In the genomic region with DNA sequence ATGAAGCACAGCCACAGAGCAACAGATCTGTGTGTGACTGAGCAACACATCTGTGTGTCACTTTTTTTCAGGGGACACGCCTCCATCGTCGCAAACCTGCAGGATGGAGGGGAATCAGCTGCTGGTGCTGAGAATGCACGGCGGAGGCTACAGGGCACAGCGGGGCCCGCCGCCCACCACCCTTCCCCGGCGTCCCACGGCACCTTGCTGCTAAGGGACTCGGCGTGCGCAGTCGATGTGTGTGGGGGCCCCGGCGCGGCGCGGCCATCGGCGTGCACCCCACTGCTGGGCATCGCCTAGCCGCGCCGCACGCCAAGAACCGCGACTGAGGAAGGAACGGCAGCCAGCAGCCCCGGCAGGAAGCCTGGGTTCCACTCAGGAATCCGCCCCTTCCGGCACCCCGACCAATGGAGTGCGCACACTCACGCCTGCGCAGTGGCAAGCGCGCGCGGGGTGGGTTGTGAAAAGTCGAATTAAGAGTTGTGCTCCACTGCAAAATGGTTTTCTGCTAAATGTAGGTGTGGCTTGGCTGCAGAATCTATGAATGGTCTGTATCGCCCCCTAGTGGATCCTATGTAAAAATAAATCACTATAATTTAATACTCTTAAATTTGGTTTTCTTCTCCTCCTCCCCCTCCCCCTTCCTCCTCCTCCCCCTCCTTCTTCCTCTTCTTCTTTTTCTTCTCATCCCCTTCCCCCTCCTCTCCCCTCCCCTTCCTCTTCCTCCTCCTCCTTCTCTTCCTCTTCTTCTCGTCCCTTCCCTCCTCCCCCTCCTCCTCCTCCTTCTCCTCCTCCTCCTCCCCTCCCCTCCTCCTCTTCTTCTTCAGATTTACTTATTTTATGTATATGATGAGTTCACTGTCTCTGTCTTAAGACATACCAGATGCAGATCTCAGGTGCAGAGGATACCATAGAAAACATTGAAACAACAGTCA, we compare ENCODE assay signal across 8 mouse cellular contexts. TPM values are rescaled to one million over a fixed set of nuclear protein-coding genes. Genes with fewer than 3 reads are reported as not detected.
A peak's percentile ranks its signal among the peaks of the same experiment; 100 is the strongest.
DNase-seq lines count a peak whose midpoint lies in the region; ATAC-seq and TF ChIP-seq lines count a peak whose summit lies in the region.

Gene Asdurf, minus strand, starts transcription at position 293 of the 935 bp plus-strand sequence.
Gene Gm28551, minus strand, starts transcription at position 341 of the 935 bp plus-strand sequence.
Gene Asnsd1, minus strand, starts transcription at position 426 of the 935 bp plus-strand sequence.

- peak; percentile 100 for ATAC-seq in frontal cortex, adult (ENCODE audit: low TSS enrichment)
- peak; percentile 100 for ATAC-seq in lung, postnatal 0 days

- peaks cover 9% of the 10 kb centered on the region; the same call in 1 of the 2 replicates for H3K9me3 ChIP-seq in hindbrain, embryonic 10.5 days
- H3K9me3 ChIP-seq in lung, postnatal 0 days (ENCODE audit: low read length): no peaks in the 10 kb centered on the region

- peaks cover 25% of the 10 kb centered on the region for H3K36me3 ChIP-seq in hindbrain, embryonic 10.5 days
- peaks cover 1% of the 10 kb centered on the region; the same call in 1 of the 2 replicates for H3K36me3 ChIP-seq in lung, postnatal 0 days (ENCODE audit: insufficient read depth, low read length)

- TF ChIP-seq CTCF in lung, postnatal 0 days (IDR thresholded peaks at IDR 0.05): peak; percentile 70

- WGBS in hindbrain, embryonic 10.5 days: under 1% methylated on average over 44 of the region's 44 CpGs
- WGBS in lung, postnatal 0 days: under 1% methylated on average over 42 of the region's 44 CpGs

- peak; percentile 97 for DNase-seq in MN1 (ENCODE audit: low spot score)
- DNase-seq in cerebellum, adult 9-10 months: peak; percentile 97
- DNase-seq in hindbrain, embryonic 10.5 days (ENCODE audit: low spot score): peak; percentile 96
- peak; percentile 97 for DNase-seq in layer of hippocampus, adult 9-11 months
- peak; percentile 99 for DNase-seq in lung, postnatal 0 days (ENCODE audit: low spot score)
- DNase-seq in ovary, postnatal 14 days (ENCODE audit: low spot score): peak; percentile 95
- peak; percentile 98 for DNase-seq in thymus, postnatal 14 days

- peak within 1 kb of the TSS; percentile 65 for H3K4me2 ChIP-seq in lung, postnatal 0 days (replicated peaks; ENCODE audit: low read depth, low read length)

- H3K4me1 ChIP-seq in hindbrain, embryonic 10.5 days (replicated peaks): peaks cover 7% of the 10 kb centered on the region
- peaks cover 6% of the 10 kb centered on the region; the same call in 1 of the 2 replicates for H3K4me1 ChIP-seq in lung, postnatal 0 days (ENCODE audit: insufficient read depth, low read depth, low read length)

- no peak for TF ChIP-seq EP300 in lung, postnatal 0 days (IDR thresholded peaks at IDR 0.05)

- peak within 1 kb of the TSS; percentile 93 for H3K27ac ChIP-seq in hindbrain, embryonic 10.5 days
- H3K27ac ChIP-seq in lung, postnatal 0 days (ENCODE audit: low read length): peak within 1 kb of the TSS; percentile 74

- no peaks in the 10 kb centered on the region for H3K27me3 ChIP-seq in hindbrain, embryonic 10.5 days (ENCODE audit: insufficient read depth, poor library complexity, severe bottlenecking)
- H3K27me3 ChIP-seq in lung, postnatal 0 days (replicated peaks; ENCODE audit: insufficient read depth, low read length): no peaks in the 10 kb centered on the region

- peak within 1 kb of the TSS; percentile 67 for H3K4me3 ChIP-seq in hindbrain, embryonic 10.5 days
- peak within 1 kb of the TSS; percentile 89 for H3K4me3 ChIP-seq in lung, postnatal 0 days (ENCODE audit: low read depth, low read length)

- peak within 1 kb of the TSS; percentile 72 for H3K9ac ChIP-seq in lung, postnatal 0 days (replicated peaks; ENCODE audit: low read depth)

RNA-seq across cellular contexts. Expression of gene Asdurf, which starts in this region (rescaled TPM):
- 2.1 TPM in 1 of 2 replicates, not detected in the other for polyA plus RNA-seq in hindbrain, embryonic 10.5 days (2016; fragmentation: Nextera tagmentation; extraction: Ambion mirVana)
- 5.7 and 10.5 TPM in 2 replicates for polyA plus RNA-seq in lung, postnatal 0 days (2015; fragmentation: Nextera tagmentation; extraction: Ambion mirVana)

RNA-seq across cellular contexts. Expression of gene Gm28551, which starts in this region (rescaled TPM):
- polyA plus RNA-seq in hindbrain, embryonic 10.5 days (2016; fragmentation: Nextera tagmentation; extraction: Ambion mirVana): 1.0 and 1.1 TPM in 2 replicates
- 0.30 and 0.45 TPM in 2 replicates for polyA plus RNA-seq in lung, postnatal 0 days (2015; fragmentation: Nextera tagmentation; extraction: Ambion mirVana)

RNA-seq across cellular contexts. Expression of gene Asnsd1, which starts in this region (rescaled TPM):
- polyA plus RNA-seq in hindbrain, embryonic 10.5 days (2016; fragmentation: Nextera tagmentation; extraction: Ambion mirVana): 83.7 and 92.6 TPM in 2 replicates
- 30.4 and 36.1 TPM in 2 replicates for polyA plus RNA-seq in lung, postnatal 0 days (2015; fragmentation: Nextera tagmentation; extraction: Ambion mirVana)

Comparison
In these comparisons a context has a peak if more than half of its experiments do, and no peak if none do; other contexts are left out.
1. Peak in every context shown above with its lines: DNase-seq, ATAC-seq, H3K4me3 ChIP-seq and H3K27ac ChIP-seq.